Mouse (Mus musculus) monocyte, adult 2 months (primary cell): Measurements from ENCODE around the gene Pold2.

Experiments
- DNase-seq, 2 experiments: peaks; one replicate each; pipeline ENCODE4 v3.0.0; 2022; ENCODE audit warnings: low spot score in 2 of 2, low read depth in 1 of 2

Gene Pold2

DNA sequence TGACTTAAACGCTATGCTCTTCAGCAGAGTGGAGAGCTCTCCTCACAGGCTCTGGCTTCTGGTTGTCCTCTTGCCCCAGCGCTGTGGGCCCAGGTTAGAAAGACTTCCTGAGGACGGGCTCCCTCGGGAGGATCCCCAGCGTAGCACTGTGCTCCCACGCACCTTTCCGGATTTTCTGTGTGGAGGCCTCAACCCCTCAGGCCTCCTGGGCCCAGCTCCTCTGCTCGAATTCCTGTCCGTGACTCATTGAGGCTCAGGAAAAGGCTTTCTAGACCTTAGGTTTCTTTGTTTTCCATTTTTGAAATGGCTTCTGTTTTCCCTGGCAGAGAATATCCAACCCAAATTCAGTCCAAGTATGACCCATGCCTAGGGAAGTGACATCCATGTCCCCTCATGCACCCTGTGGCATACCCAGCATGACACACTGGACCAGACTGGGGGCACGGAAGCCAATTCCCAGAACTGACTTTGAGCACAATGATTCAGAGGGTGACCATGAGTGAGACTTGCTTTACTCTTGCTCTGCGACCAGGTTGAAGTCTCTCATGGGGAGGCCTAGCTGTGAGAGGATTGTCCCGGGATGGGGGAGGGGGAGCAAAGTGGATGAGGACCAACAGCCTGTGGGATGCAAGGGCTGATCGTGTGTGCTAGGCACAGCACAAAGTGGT is 18.1 kb downstream of the Pold2 start:
- no peak for DNase-seq

DNA sequence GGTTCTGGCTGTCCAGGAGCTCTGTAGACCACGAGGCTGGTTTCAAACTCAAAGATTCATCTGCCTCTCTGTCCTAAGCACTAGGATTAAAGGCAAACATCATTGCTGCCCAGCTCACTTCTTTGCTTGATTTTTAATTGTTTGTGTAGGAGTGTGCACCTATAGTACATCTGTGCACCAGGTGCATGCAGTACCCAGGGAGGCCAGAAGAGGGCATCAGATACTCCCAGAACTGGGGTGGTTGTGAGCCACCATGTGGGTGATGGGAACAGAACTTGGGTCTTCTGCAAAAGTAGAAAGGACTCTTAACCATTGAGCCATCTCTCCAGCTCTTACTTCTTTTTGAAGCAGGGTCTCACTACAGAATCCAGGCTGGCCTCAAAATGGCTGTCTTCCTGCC is 19.4 kb downstream of the Pold2 start:
- DNase-seq: no peak

DNA sequence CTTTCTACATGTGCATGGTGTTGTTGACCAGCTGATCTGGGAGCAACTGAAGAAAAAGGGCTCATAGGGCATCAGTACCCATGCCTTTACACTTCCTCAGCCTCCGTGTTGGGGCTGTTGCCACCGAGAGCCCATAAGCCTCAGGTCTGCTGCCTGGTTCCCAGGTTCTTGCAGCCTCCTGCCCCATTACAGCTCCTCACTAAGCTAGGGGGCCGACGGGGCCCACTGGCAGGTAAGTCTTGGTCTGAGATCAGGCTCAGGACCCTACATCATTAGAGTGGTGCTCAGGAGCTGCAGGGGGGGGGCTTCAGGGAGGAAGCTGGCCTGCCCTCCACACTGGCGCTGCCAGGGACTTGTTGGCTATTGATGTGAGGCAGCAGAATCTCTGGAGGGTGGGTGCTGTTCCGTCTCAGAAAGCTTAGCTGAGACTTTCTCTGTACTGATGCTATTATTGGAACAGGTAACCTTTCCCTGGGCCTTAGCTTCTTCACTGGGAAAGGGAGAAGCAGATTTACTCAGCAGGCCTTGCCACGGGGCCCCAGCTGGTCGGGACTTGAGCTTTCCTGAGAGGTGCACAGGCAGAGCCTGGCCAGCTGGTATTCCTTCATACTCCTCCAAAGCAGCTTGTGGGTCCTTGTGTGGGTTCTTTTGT is 21.5 kb downstream of the Pold2 start:
- no peak for DNase-seq

DNA sequence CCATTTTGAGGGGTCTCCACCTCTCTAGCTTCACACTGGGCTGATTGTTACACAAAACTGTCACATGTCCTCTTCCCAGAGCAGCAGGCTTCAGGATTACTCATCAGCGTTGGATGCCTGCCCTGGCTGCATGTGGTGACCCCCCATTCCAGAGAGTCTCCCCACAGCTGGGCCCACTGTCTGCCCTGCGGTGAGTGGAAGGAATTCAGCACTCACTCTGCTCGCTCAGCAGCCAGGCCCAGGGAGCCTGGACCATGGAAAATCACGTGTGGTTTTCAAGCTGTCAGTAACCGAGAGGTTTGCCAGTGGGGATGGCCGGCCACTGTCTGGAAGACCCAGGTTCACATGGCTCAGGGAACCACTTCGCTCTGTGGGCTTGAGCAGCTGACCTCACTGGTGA is 22.2 kb downstream of the Pold2 start:
- DNase-seq: no peak

DNA sequence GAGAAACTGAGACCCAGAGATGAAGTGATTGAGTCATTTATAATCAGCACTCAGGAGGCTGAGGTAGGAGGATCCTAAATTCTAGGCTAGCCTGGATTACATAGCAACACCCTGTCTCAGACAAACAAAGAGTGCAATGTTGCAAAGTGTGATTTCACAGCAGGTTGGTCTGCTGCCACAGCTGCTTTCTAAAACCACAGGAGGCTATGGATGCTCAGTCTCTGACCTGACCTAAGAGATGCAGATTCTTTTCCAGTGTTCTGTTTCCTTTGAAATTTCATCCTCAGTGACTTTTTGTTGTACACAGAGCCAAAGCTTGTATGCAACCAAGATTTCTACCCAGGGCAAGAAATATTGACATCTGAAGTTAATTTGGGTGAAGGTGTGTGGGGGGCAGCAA is 22.6 kb downstream of the Pold2 start:
- no peak for DNase-seq

GRCm38 (mm10) chr11:5852314-5852713 is 25.8 kb downstream of the Pold2 start:
- no peak for DNase-seq

- DNase-seq: no peak
Observed at GRCm38 (mm10) chr11:5851021-5851736, 26.9 kb downstream of the Pold2 start.

- no peak for DNase-seq
Observed at GRCm38 (mm10) chr11:5850452-5850851, 27.6 kb downstream of the Pold2 start.

- no peak for DNase-seq
Observed at GRCm38 (mm10) chr11:5849316-5849715, 28.8 kb downstream of the Pold2 start.

- DNase-seq: no peak
Observed at GRCm38 (mm10) chr11:5848741-5849140, 29.4 kb downstream of the Pold2 start.

DNA sequence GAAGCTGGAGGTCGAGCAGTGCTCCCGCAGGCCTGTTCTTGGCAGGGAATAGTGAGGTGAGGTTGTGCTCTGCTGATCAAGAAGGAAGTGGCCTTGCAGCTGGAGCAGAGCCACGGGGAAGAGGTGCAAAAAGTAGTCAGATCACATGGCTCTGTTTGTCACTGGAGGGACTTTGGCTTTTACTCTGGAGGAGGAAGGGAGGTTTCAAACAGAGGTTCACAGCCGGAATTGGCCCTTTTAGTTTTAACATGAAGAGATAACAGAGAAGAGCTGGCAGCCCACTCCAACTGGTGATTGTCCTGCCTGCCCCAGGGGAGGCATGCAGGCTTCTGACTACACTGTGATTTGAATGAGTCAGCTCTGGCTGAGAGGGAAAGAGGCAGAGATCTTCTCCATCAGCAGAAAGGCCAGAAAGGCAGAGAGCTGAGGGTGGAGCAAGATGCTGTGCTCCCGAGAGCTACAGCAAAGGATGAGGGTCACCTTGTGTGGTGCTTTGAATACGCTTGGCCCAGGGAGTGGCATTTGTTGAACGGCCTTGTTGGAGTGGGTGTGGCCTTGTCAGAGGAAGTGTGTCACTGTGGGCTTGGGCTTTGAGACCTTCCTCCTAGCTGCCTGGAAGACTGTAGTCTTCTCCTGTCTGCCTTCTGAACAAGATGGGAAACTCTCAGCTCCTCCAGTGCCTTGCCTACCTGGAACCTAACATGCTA is 31.3 kb downstream of the Pold2 start:
- DNase-seq: no peak

GRCm38 (mm10) chr11:5843131-5843530 is 35.0 kb downstream of the Pold2 start:
- DNase-seq: no peak

DNA sequence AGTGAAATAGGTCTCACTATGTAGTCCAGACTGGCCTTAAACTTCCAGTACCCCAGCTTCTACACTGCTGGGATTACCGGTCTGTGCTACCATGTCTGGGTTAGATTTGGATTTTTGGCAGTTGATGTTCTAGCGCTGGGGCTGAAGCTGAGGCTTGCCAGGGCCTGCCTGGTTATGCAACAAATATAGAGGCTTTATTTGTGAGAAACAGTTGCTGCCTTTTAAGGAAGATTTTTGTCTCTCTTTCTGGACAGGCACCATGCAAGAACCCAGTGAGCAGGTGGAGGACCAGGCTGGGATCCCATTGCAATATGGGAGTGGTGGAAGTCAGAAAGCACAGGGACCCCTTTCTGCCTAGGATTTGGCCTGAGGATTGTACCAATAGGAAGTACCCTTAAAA is 36.3 kb downstream of the Pold2 start:
- DNase-seq: no peak

- no peak for DNase-seq
Observed at GRCm38 (mm10) chr11:5840346-5840745, 37.7 kb downstream of the Pold2 start.

DNA sequence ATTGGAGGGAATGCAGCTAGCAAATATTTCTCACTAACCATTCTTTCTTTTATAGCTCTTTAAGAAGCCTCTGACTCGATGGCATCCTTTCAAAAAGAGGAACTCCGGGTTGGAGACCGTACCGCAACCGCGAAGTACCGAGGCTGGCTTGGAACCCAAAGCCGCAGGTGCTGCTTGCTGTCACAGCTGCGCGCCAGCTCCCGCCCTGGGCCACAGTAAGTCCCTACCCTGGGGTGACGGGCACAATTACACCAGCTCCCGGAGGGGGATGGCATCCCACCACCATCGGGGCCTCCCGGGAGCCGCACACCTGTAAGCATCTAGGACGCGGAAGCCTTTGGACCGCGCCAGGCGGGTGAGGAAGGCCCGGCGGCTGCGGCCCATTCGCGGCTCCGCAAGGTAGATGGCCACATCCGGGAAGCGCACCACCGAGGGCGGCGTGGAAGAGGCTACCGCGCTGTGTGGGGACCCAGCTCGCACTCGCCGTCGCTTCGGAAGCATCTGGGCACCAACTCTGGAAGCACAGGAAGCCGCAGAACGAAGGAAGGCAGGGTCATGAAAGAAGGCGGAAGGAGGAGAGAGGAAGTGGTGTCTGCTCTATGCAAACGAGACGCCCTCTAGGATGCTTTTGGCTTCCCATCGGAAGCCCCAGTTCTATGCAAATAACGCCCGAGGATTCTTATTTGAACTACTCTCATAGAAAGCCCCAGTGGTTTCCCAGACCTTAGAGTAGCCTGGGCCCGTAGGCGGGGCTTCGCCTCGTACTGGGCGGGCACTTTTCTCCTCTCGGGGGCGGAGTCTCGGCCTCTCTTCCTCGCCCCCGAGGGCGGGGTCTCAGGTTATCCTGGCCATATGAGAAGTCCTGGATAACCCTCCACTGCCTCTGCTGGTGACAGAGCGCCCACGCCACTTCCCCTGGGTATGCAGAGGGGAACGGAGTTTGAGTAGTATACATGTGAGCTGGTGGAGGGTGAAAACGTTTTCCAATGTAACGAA is 40.5 kb downstream of the Pold2 start, which contains the start of gene Polm:
TSS of gene Polm (minus strand) at position 766 of the 996 bp plus-strand sequence.
- DNase-seq: peak; percentile 82 to 85

- DNase-seq: no peak
Observed at GRCm38 (mm10) chr11:5836126-5836525, 42.0 kb downstream of the Pold2 start.

- DNase-seq: no peak
Observed at GRCm38 (mm10) chr11:5835057-5835456, 43.0 kb downstream of the Pold2 start.

DNA sequence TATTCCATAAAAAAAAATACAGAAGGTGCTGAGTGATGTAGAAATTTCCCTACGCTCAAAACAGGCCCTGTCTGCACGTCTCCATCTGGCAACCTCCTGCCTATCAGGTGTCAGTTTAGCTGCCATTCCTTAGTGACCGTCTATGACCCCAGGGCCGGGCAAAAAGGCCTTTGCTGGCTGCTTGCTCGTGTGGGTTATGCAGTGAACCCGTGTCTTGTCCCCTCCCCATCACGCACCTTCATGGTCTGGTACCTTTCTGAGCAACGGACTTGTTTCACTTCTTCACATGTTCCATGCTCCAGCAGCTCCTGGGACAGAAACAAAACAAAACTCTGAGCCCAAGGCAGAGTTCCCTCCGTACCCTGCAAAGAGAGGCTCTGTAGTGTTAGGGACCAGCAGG is 43.6 kb downstream of the Pold2 start:
- DNase-seq: no peak

DNA sequence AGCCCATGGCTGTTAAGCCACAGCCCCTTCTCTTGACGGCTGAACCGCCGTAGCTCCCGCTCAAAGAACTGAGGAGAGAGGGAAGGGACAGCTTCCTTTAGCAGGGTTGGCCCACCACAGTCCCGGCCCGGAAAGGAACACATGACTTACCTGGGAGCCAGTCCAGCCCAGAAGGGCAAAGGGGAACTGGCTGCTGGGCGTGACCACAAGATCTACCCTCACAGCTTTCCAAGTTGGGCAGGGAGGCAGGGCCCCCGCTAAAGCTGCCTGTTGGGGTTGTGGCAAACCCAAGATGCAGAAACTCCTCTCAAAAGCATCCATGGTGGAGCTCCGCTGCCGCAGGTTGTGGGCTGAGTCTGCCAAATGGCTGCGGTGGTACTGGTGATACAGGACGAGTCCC is 48.8 kb downstream of the Pold2 start:
- no peak for DNase-seq

GRCm38 (mm10) chr11:5828509-5829191 is 49.4 kb downstream of the Pold2 start:
- DNase-seq: no peak
